Mouse (Mus musculus) megakaryocyte progenitor cell, adult 5-6 weeks (primary cell): ENCODE data around the gene D430041D05Rik. TPM values are rescaled to one million over a fixed set of nuclear protein-coding genes. Genes with fewer than 3 reads are reported as not detected.

ENCODE experiments used
- ATAC-seq: replicated peaks from 2 replicates; pipeline ENCODE4 v1.8.0; 2016; ENCODE audit warnings: mild to moderate bottlenecking, moderate TSS enrichment, inconsistent platforms; ENCODE audit not compliant: poor library complexity
- total RNA-seq, 2 experiments: library from RNA; stranded (forward) in 1 of 2; stranded (reverse) in 1 of 2; fragments of 157-497, 149-512 nt in 1 of 2; fragments of 200-1000 nt in 1 of 2; gene quantifications; 2 replicates each; pipeline versions ENCODE4 v1.2.3 to v1.2.4; 2015 to 2017

The D430041D05Rik gene
- total RNA-seq, 2 experiments from 2014 or later, result not detected

- no peak for ATAC-seq
Measured at GRCm38 (mm10) chr2:104096256-104096655, 314.6 kb downstream of the D430041D05Rik start.

- ATAC-seq, result peak; percentile 79
Measured at GRCm38 (mm10) chr2:104095741-104096213, 315.0 kb downstream of the D430041D05Rik start, which contains the start of gene Cd59a. Cd59a (plus strand) TSS chr2:104095801.

GRCm38 (mm10) chr2:104093305-104093704 lies 317.5 kb downstream of the D430041D05Rik start:
- no peak for ATAC-seq

Other genes starting within 250 kb of the D430041D05Rik start
- 52.1 and 52.7 TPM in 2 replicates for gene Hipk3, start 83.4 kb upstream of the D430041D05Rik start, total RNA-seq (2015)
- gene Hipk3, start 83.4 kb upstream of the D430041D05Rik start, total RNA-seq (2017), result 36.9 and 40.1 TPM in 2 replicates
- gene Cstf3, start 179.5 kb upstream of the D430041D05Rik start, total RNA-seq (2015), result 41.5 and 60.7 TPM in 2 replicates
- gene Cstf3, start 179.5 kb upstream of the D430041D05Rik start, total RNA-seq (2017), result 20.9 and 24.5 TPM in 2 replicates